12 mouse cellular contexts compared by ENCODE assay signal in the genomic region with DNA sequence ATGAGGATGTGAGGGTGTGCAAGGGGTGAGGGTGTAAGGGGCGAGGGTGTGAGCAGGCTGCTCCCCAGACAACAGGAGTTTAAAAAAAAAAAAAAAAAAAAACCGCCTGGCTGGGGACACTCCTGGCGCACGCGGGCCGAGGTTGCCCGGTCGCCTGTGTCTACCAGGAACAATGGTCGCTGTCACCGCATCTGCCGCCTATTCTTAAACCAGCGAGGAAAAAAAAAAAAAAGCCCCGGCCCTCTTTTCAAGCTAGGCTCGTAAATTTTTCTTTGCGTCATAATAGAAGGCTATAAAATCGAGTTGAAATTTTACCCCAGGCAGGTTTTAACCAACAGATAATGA. TPM values are rescaled to one million over a fixed set of nuclear protein-coding genes. Genes with fewer than 3 reads are reported as not detected.
DNase-seq lines count a peak whose midpoint lies in the region; ATAC-seq and TF ChIP-seq lines count a peak whose summit lies in the region.
"Had no signal": no experiment of that assay in that cellular context is flagged by ENCODE, and none has a peak within 500 bp of the region (broad histone marks: within the 10 kb centered on the region; RNA-seq: fewer than 3 reads in every experiment).

No protein-coding gene starts in this region.

- H3K36me3 ChIP-seq in forebrain, embryonic 11.5 days (ENCODE audit: control insufficient read depth, insufficient read depth, low read length) = no peaks in the 10 kb centered on the region
- no peaks in the 10 kb centered on the region for H3K36me3 ChIP-seq in forebrain, embryonic 10.5 days (replicated peaks)
- no peaks in the 10 kb centered on the region for H3K36me3 ChIP-seq in stomach, embryonic 14.5 days (ENCODE audit: control insufficient read depth, insufficient read depth, low read length)
- no peaks in the 10 kb centered on the region for H3K36me3 ChIP-seq in stomach, postnatal 0 days (ENCODE audit: control insufficient read depth, insufficient read depth, low read length)
- no peaks in the 10 kb centered on the region for H3K36me3 ChIP-seq in limb, embryonic 11.5 days (ENCODE audit: control insufficient read depth, insufficient read depth, low read length)

- ATAC-seq in forebrain, embryonic 11.5 days (replicated peaks; ENCODE audit: low FRiP score) = no peak
- ATAC-seq in stomach, embryonic 14.5 days (ENCODE audit: insufficient number of reproducible peaks, insufficient read depth, low FRiP score, low read depth) = no peak
- ATAC-seq in stomach, postnatal 0 days (ENCODE audit: low FRiP score, low TSS enrichment) = no peak
- no peak for ATAC-seq in limb, embryonic 11.5 days (ENCODE audit: insufficient number of reproducible peaks, low FRiP score, low TSS enrichment, low read depth)

- peaks cover 96% of the 10 kb centered on the region for H3K27me3 ChIP-seq in forebrain, embryonic 11.5 days (ENCODE audit: control insufficient read depth, insufficient read depth, low read length)
- peaks cover 100% of the 10 kb centered on the region for H3K27me3 ChIP-seq in forebrain, embryonic 10.5 days (ENCODE audit: poor library complexity, severe bottlenecking)
- peaks cover 55% of the 10 kb centered on the region for H3K27me3 ChIP-seq in stomach, embryonic 14.5 days (ENCODE audit: control insufficient read depth, insufficient read depth, low read length)
- peaks cover 34% of the 10 kb centered on the region for H3K27me3 ChIP-seq in stomach, postnatal 0 days (ENCODE audit: control insufficient read depth, insufficient read depth, low read length)
- H3K27me3 ChIP-seq in limb, embryonic 11.5 days (ENCODE audit: control insufficient read depth, insufficient read depth, low read length) = peaks cover 51% of the 10 kb centered on the region

- no peaks in the 10 kb centered on the region for H3K9me3 ChIP-seq in forebrain, embryonic 11.5 days (ENCODE audit: control insufficient read depth, low read length)
- H3K9me3 ChIP-seq in forebrain, embryonic 10.5 days = no peaks in the 10 kb centered on the region
- no peaks in the 10 kb centered on the region for H3K9me3 ChIP-seq in stomach, embryonic 14.5 days (ENCODE audit: control insufficient read depth, low read depth, low read length)
- H3K9me3 ChIP-seq in stomach, postnatal 0 days (ENCODE audit: control insufficient read depth, low read length) = no peaks in the 10 kb centered on the region
- H3K9me3 ChIP-seq in limb, embryonic 11.5 days (ENCODE audit: control insufficient read depth, low read length) = no peaks in the 10 kb centered on the region

- WGBS in forebrain, embryonic 11.5 days = 2% methylated on average over 16 of the region's 16 CpGs
- 0% methylated on average over 16 of the region's 16 CpGs for WGBS in forebrain, embryonic 10.5 days
- under 1% methylated on average over 16 of the region's 16 CpGs for WGBS in stomach, embryonic 14.5 days
- 5% methylated on average over 14 of the region's 16 CpGs for WGBS in stomach, postnatal 0 days
- WGBS in limb, embryonic 11.5 days = 0% methylated on average over 16 of the region's 16 CpGs

- H3K9ac ChIP-seq in forebrain, embryonic 11.5 days (ENCODE audit: low read length) = no peak overlapping the region
- H3K9ac ChIP-seq in stomach, embryonic 14.5 days (replicated peaks; ENCODE audit: low read depth, low read length) = no peak overlapping the region
- H3K9ac ChIP-seq in stomach, postnatal 0 days (ENCODE audit: low read length) = no peak overlapping the region
- no peak overlapping the region for H3K9ac ChIP-seq in limb, embryonic 11.5 days (ENCODE audit: low read length)

- no peak overlapping the region for H3K4me2 ChIP-seq in forebrain, embryonic 11.5 days (ENCODE audit: low read depth, low read length, severe bottlenecking)
- H3K4me2 ChIP-seq in stomach, embryonic 14.5 days (replicated peaks; ENCODE audit: low read depth, low read length) = peak overlapping the region; percentile 27; the same call in 1 of the 2 replicates
- H3K4me2 ChIP-seq in stomach, postnatal 0 days (replicated peaks; ENCODE audit: low read depth) = no peak overlapping the region
- H3K4me2 ChIP-seq in limb, embryonic 11.5 days (ENCODE audit: low read depth, severe bottlenecking) = peak overlapping the region; percentile 60

- peak; percentile 49 for DNase-seq in forebrain, embryonic 11.5 days (ENCODE audit: low spot score)
- DNase-seq in forebrain, embryonic 10.5 days (ENCODE audit: extremely low spot score, low spot score) = no peak
- no peak for DNase-seq in stomach, postnatal 0 days (ENCODE audit: low spot score)
- no peak for DNase-seq in limb, embryonic 11.5 days (ENCODE audit: low spot score)
- peak; percentile 3 for DNase-seq in yolk sac, embryonic 10.5 days (ENCODE audit: low spot score)
- DNase-seq in right cerebral cortex, adult 2 months (ENCODE audit: low spot score in 2 of 2) = no peak
- DNase-seq in spleen, adult 18-20 months = no peak
- DNase-seq: adrenal gland, postnatal 14 days; cerebellum, adult 8-10 months; gastrocnemius, postnatal 25 days had no signal

- no peak overlapping the region for H3K4me3 ChIP-seq in forebrain, embryonic 11.5 days (ENCODE audit: low read depth, low read length)
- no peak overlapping the region for H3K4me3 ChIP-seq in forebrain, embryonic 10.5 days
- H3K4me3 ChIP-seq in stomach, embryonic 14.5 days (ENCODE audit: low read depth, low read length) = no peak overlapping the region
- H3K4me3 ChIP-seq in stomach, postnatal 0 days (ENCODE audit: low read depth, low read length) = no peak overlapping the region
- H3K4me3 ChIP-seq in limb, embryonic 11.5 days (ENCODE audit: low read depth, low read length) = peak overlapping the region; percentile 21; the same call in 1 of the 2 replicates

- no peak for TF ChIP-seq EP300 in stomach, postnatal 0 days (optimal IDR thresholded peaks at IDR 0.05)

- H3K27ac ChIP-seq in forebrain, embryonic 11.5 days (ENCODE audit: low read depth, low read length) = no peak overlapping the region
- no peak overlapping the region for H3K27ac ChIP-seq in forebrain, embryonic 10.5 days
- H3K27ac ChIP-seq in stomach, embryonic 14.5 days (ENCODE audit: low read length) = no peak overlapping the region
- no peak overlapping the region for H3K27ac ChIP-seq in stomach, postnatal 0 days (replicated peaks)
- H3K27ac ChIP-seq in limb, embryonic 11.5 days (replicated peaks; ENCODE audit: low read depth, low read length) = no peak overlapping the region

- no peak for TF ChIP-seq CTCF in stomach, postnatal 0 days (IDR thresholded peaks at IDR 0.05; ENCODE audit: low read depth)

- H3K4me1 ChIP-seq in forebrain, embryonic 11.5 days (replicated peaks; ENCODE audit: control insufficient read depth, insufficient read depth, low read length) = peaks cover 5% of the 10 kb centered on the region; the same call in 1 of the 2 replicates
- peaks cover 7% of the 10 kb centered on the region for H3K4me1 ChIP-seq in forebrain, embryonic 10.5 days
- no peaks in the 10 kb centered on the region for H3K4me1 ChIP-seq in stomach, embryonic 14.5 days (ENCODE audit: control insufficient read depth, insufficient read depth, low read length)
- H3K4me1 ChIP-seq in stomach, postnatal 0 days (replicated peaks; ENCODE audit: control insufficient read depth, insufficient read depth) = no peaks in the 10 kb centered on the region
- H3K4me1 ChIP-seq in limb, embryonic 11.5 days (ENCODE audit: control insufficient read depth, insufficient read depth, low read length) = peaks cover 58% of the 10 kb centered on the region

RNA-seq across cellular contexts. Expression of a gene that starts 6.8 kb away (rescaled TPM):
- not detected in 2 replicates for polyA plus RNA-seq in forebrain, embryonic 11.5 days (2014; fragmentation: Nextera tagmentation; extraction: Ambion mirVana)
- polyA plus RNA-seq in forebrain, embryonic 10.5 days (2016; fragmentation: Nextera tagmentation; extraction: Ambion mirVana) = not detected in 2 replicates
- polyA plus RNA-seq in stomach, embryonic 14.5 days (2014; fragmentation: Nextera tagmentation; extraction: Ambion mirVana) = 0.10 TPM in 1 of 2 replicates, not detected in the other
- not detected in 2 replicates for polyA plus RNA-seq in stomach, postnatal 0 days (2015; fragmentation: Nextera tagmentation; extraction: Ambion mirVana)
- 0.45 and 0.55 TPM in 2 replicates for polyA plus RNA-seq in limb, embryonic 11.5 days (2014; fragmentation: Nextera tagmentation; extraction: Ambion mirVana)
- polyA plus RNA-seq: liver, embryonic 16.5 days had no signal

RNA-seq across cellular contexts. Expression of a gene that starts 21.6 kb away (rescaled TPM):
- not detected in 2 replicates for polyA plus RNA-seq in forebrain, embryonic 11.5 days (2014; fragmentation: Nextera tagmentation; extraction: Ambion mirVana)
- polyA plus RNA-seq in forebrain, embryonic 10.5 days (2016; fragmentation: Nextera tagmentation; extraction: Ambion mirVana) = not detected in 2 replicates
- 0.81 and 0.87 TPM in 2 replicates for polyA plus RNA-seq in stomach, embryonic 14.5 days (2014; fragmentation: Nextera tagmentation; extraction: Ambion mirVana)
- 0.08 and 0.19 TPM in 2 replicates for polyA plus RNA-seq in stomach, postnatal 0 days (2015; fragmentation: Nextera tagmentation; extraction: Ambion mirVana)
- 0.84 and 1.9 TPM in 2 replicates for polyA plus RNA-seq in limb, embryonic 11.5 days (2014; fragmentation: Nextera tagmentation; extraction: Ambion mirVana)
- polyA plus RNA-seq: liver, embryonic 16.5 days had no signal

RNA-seq across cellular contexts. Expression of a gene that starts 21.6 kb away (rescaled TPM):
- 0.08 and 0.19 TPM in 2 replicates for polyA plus RNA-seq in forebrain, embryonic 11.5 days (2014; fragmentation: Nextera tagmentation; extraction: Ambion mirVana)
- polyA plus RNA-seq in forebrain, embryonic 10.5 days (2016; fragmentation: Nextera tagmentation; extraction: Ambion mirVana) = 0.10 TPM in 1 of 2 replicates, not detected in the other
- 14.5 and 16.2 TPM in 2 replicates for polyA plus RNA-seq in stomach, embryonic 14.5 days (2014; fragmentation: Nextera tagmentation; extraction: Ambion mirVana)
- polyA plus RNA-seq in stomach, postnatal 0 days (2015; fragmentation: Nextera tagmentation; extraction: Ambion mirVana) = 1.3 and 1.5 TPM in 2 replicates
- 1.2 and 1.4 TPM in 2 replicates for polyA plus RNA-seq in limb, embryonic 11.5 days (2014; fragmentation: Nextera tagmentation; extraction: Ambion mirVana)

RNA-seq across cellular contexts. Expression of a gene that starts 28.9 kb away (rescaled TPM):
- not detected in 2 replicates for polyA plus RNA-seq in forebrain, embryonic 11.5 days (2014; fragmentation: Nextera tagmentation; extraction: Ambion mirVana)
- polyA plus RNA-seq in forebrain, embryonic 10.5 days (2016; fragmentation: Nextera tagmentation; extraction: Ambion mirVana) = not detected in 2 replicates
- 2.6 and 2.9 TPM in 2 replicates for polyA plus RNA-seq in stomach, embryonic 14.5 days (2014; fragmentation: Nextera tagmentation; extraction: Ambion mirVana)
- 1.3 TPM in 2 replicates for polyA plus RNA-seq in stomach, postnatal 0 days (2015; fragmentation: Nextera tagmentation; extraction: Ambion mirVana)
- polyA plus RNA-seq in limb, embryonic 11.5 days (2014; fragmentation: Nextera tagmentation; extraction: Ambion mirVana) = 11.6 and 13.1 TPM in 2 replicates

RNA-seq across cellular contexts. Expression of a gene that starts 29.5 kb away (rescaled TPM):
- polyA plus RNA-seq in forebrain, embryonic 11.5 days (2014; fragmentation: Nextera tagmentation; extraction: Ambion mirVana) = not detected in 2 replicates
- not detected in 2 replicates for polyA plus RNA-seq in forebrain, embryonic 10.5 days (2016; fragmentation: Nextera tagmentation; extraction: Ambion mirVana)
- polyA plus RNA-seq in stomach, embryonic 14.5 days (2014; fragmentation: Nextera tagmentation; extraction: Ambion mirVana) = 0.13 TPM in 1 of 2 replicates, not detected in the other
- not detected in 2 replicates for polyA plus RNA-seq in stomach, postnatal 0 days (2015; fragmentation: Nextera tagmentation; extraction: Ambion mirVana)
- polyA plus RNA-seq in limb, embryonic 11.5 days (2014; fragmentation: Nextera tagmentation; extraction: Ambion mirVana) = 0.17 and 0.30 TPM in 2 replicates
- polyA plus RNA-seq: liver, embryonic 16.5 days had no signal

Comparison
In these comparisons a context has a peak if more than half of its experiments do, and no peak if none do; other contexts are left out.
1. DNase-seq: peak in forebrain, embryonic 11.5 days (single experiment) and yolk sac, embryonic 10.5 days (single experiment); none in forebrain, embryonic 10.5 days (single experiment), stomach, postnatal 0 days (single experiment), limb, embryonic 11.5 days (single experiment), right cerebral cortex, adult 2 months (0 of 2) and spleen, adult 18-20 months (0 of 2).
2. H3K4me2 ChIP-seq: peak in stomach, embryonic 14.5 days (single experiment) and limb, embryonic 11.5 days (single experiment); none in forebrain, embryonic 11.5 days (single experiment) and stomach, postnatal 0 days (single experiment).